Mouse (Mus musculus) kidney, embryonic 16.5 days (tissue): ENCODE data around the gene Sfswap. TPM values are rescaled to one million over a fixed set of nuclear protein-coding genes. Genes with fewer than 3 reads are reported as not detected.

ENCODE experiments used
- ATAC-seq: fragments of 200-750 bp; cut with Nextera tagmentation; 2 replicates; pipeline ENCODE4 v1.8.0; 2017; ENCODE audit warnings: moderate TSS enrichment; ENCODE audit not compliant: low FRiP score, low TSS enrichment
- H3K27ac ChIP-seq: fragments of 300-500 bp; sonication (generic); 2 replicates; pipeline ENCODE4 v1.5.1; 2014; ENCODE audit warnings: low read length
- H3K27me3 ChIP-seq: fragments of 300-500 bp; sonication (generic); 2 replicates; pipeline ENCODE4 v1.6.1; 2014; ENCODE audit warnings: low read length, control low read depth, mixed read lengths; ENCODE audit not compliant: insufficient read depth
- H3K36me3 ChIP-seq: fragments of 300-500 bp; sonication (generic); 2 replicates; pipeline ENCODE4 v1.6.1; 2014; ENCODE audit warnings: low read length, control low read depth, mixed read lengths; ENCODE audit not compliant: insufficient read depth
- H3K4me1 ChIP-seq: fragments of 300-500 bp; sonication (generic); 2 replicates; pipeline ENCODE4 v1.6.1; 2014; ENCODE audit warnings: low read length, control low read depth, mixed read lengths; ENCODE audit not compliant: insufficient read depth
- H3K4me2 ChIP-seq: fragments of 300-500 bp; sonication (generic); replicated peaks from 2 replicates; pipeline ENCODE4 v1.6.1; 2014; ENCODE audit warnings: low read depth, low read length
- H3K4me3 ChIP-seq: fragments of 300-500 bp; sonication (generic); 2 replicates; pipeline ENCODE4 v1.5.1; 2014; ENCODE audit warnings: mild to moderate bottlenecking, low read length
- H3K9ac ChIP-seq: fragments of 300-500 bp; sonication (generic); replicated peaks from 2 replicates; pipeline ENCODE4 v1.6.1; 2014; ENCODE audit warnings: low read length
- H3K9me3 ChIP-seq: fragments of 300-500 bp; sonication (generic); 2 replicates; pipeline ENCODE4 v1.6.1; 2016; ENCODE audit warnings: low read length, control low read depth
- WGBS: fragments of 180-500 bp; shearing (Covaris S2); extraction: QIAGEN DNeasy Blood & Tissue Kit; methylation state at CpG from one replicate; pipeline ENCODE4 v1.1.7; 2014; 5-methylcytosine and 5-hydroxymethylcytosine counted together
- polyA plus RNA-seq: library from polyadenylated mRNA; unstranded; fragments of >200 nt; fragmentation: Nextera tagmentation; extraction: Ambion mirVana; gene quantifications from 2 replicates; pipeline ENCODE4 v1.2.1, GENCODE M21; 2015

Gene Sfswap
- polyA plus RNA-seq, 1 experiment from 2014 or later = 39.1 TPM

- 69% methylated on average over 9 of the region's 9 CpGs for WGBS
- no peak overlapping the region for H3K4me2 ChIP-seq
- H3K4me1 ChIP-seq = no peaks in the 10 kb centered on the region
- H3K27ac ChIP-seq = no peak overlapping the region
- H3K9me3 ChIP-seq = no peaks in the 10 kb centered on the region
- H3K36me3 ChIP-seq = peaks cover 77% of the 10 kb centered on the region
- no peak overlapping the region for H3K9ac ChIP-seq
- no peak overlapping the region for H3K4me3 ChIP-seq
- no peaks in the 10 kb centered on the region for H3K27me3 ChIP-seq
- no peak for ATAC-seq
These were observed 44.8 kb downstream of the Sfswap start for GRCm38 (mm10) chr5:129545787-129546186.

- H3K4me3 ChIP-seq = no peak overlapping the region
- no peak overlapping the region for H3K4me2 ChIP-seq
- no peaks in the 10 kb centered on the region for H3K27me3 ChIP-seq
- 93% methylated on average over 12 of the region's 12 CpGs for WGBS
- no peaks in the 10 kb centered on the region for H3K9me3 ChIP-seq
- H3K27ac ChIP-seq = no peak overlapping the region
- H3K9ac ChIP-seq = no peak overlapping the region
- no peak for ATAC-seq
- no peaks in the 10 kb centered on the region for H3K4me1 ChIP-seq
- peaks cover 76% of the 10 kb centered on the region for H3K36me3 ChIP-seq
These were observed 48.7 kb downstream of the Sfswap start for GRCm38 (mm10) chr5:129549716-129550115.

GRCm38 (mm10) chr5:129550790-129551189 lies 49.8 kb downstream of the Sfswap start:
- ATAC-seq = no peak
- Histone ChIP-seq H3K9me3 (no peaks in the 10 kb centered on the region), H3K9ac (no peak overlapping the region), H3K4me1 (no peaks in the 10 kb centered on the region), H3K36me3 (peaks cover 85% of the 10 kb centered on the region), H3K27ac (no peak overlapping the region), H3K27me3 (no peaks in the 10 kb centered on the region), H3K4me2 (no peak overlapping the region), H3K4me3 (no peak overlapping the region)
- 95% methylated on average over 6 of the region's 6 CpGs for WGBS

- WGBS = 95% methylated on average over 2 of the region's 2 CpGs
- H3K4me2 ChIP-seq = no peak overlapping the region
- H3K9ac ChIP-seq = no peak overlapping the region
- H3K27ac ChIP-seq = no peak overlapping the region
- peaks cover 87% of the 10 kb centered on the region for H3K36me3 ChIP-seq
- no peak overlapping the region for H3K4me3 ChIP-seq
- no peak for ATAC-seq
- H3K27me3 ChIP-seq = no peaks in the 10 kb centered on the region
- H3K4me1 ChIP-seq = no peaks in the 10 kb centered on the region
- no peaks in the 10 kb centered on the region for H3K9me3 ChIP-seq
These were observed 51.0 kb downstream of the Sfswap start for GRCm38 (mm10) chr5:129551991-129552390.

- Histone ChIP-seq H3K4me3 (no peak overlapping the region), H3K9me3 (no peaks in the 10 kb centered on the region), H3K9ac (no peak overlapping the region), H3K4me1 (no peaks in the 10 kb centered on the region), H3K4me2 (no peak overlapping the region), H3K27me3 (no peaks in the 10 kb centered on the region), H3K36me3 (peaks cover 90% of the 10 kb centered on the region), H3K27ac (no peak overlapping the region)
- WGBS = 84% methylated on average over 6 of the region's 6 CpGs
- no peak for ATAC-seq
These were observed 52.6 kb downstream of the Sfswap start for GRCm38 (mm10) chr5:129553642-129554041.

GRCm38 (mm10) chr5:129558591-129558990 lies 57.6 kb downstream of the Sfswap start:
- Histone ChIP-seq H3K9ac (no peak overlapping the region), H3K4me3 (no peak overlapping the region), H3K4me1 (no peaks in the 10 kb centered on the region), H3K27me3 (no peaks in the 10 kb centered on the region), H3K4me2 (no peak overlapping the region), H3K36me3 (peaks cover 80% of the 10 kb centered on the region), H3K27ac (no peak overlapping the region), H3K9me3 (no peaks in the 10 kb centered on the region)
- 78% methylated on average over 5 of the region's 5 CpGs for WGBS
- ATAC-seq = no peak

GRCm38 (mm10) chr5:129559283-129559682 lies 58.3 kb downstream of the Sfswap start:
- no peak for ATAC-seq
- Histone ChIP-seq H3K27me3 (no peaks in the 10 kb centered on the region), H3K4me3 (no peak overlapping the region), H3K4me2 (no peak overlapping the region), H3K9me3 (no peaks in the 10 kb centered on the region), H3K9ac (no peak overlapping the region), H3K27ac (no peak overlapping the region), H3K36me3 (peaks cover 82% of the 10 kb centered on the region), H3K4me1 (no peaks in the 10 kb centered on the region)
- 84% methylated on average over 11 of the region's 11 CpGs for WGBS

- Histone ChIP-seq H3K9me3 (no peaks in the 10 kb centered on the region), H3K36me3 (peaks cover 71% of the 10 kb centered on the region), H3K27me3 (no peaks in the 10 kb centered on the region), H3K9ac (no peak overlapping the region), H3K4me1 (no peaks in the 10 kb centered on the region), H3K4me3 (no peak overlapping the region), H3K4me2 (no peak overlapping the region), H3K27ac (no peak overlapping the region)
- WGBS = 94% methylated on average over 8 of the region's 8 CpGs
- no peak for ATAC-seq
These were observed 61.3 kb downstream of the Sfswap start for GRCm38 (mm10) chr5:129562342-129562741.

GRCm38 (mm10) chr5:129568596-129568995 lies 67.6 kb downstream of the Sfswap start:
- H3K27me3 ChIP-seq = no peaks in the 10 kb centered on the region
- peaks cover 73% of the 10 kb centered on the region for H3K36me3 ChIP-seq
- ATAC-seq = no peak
- H3K27ac ChIP-seq = no peak overlapping the region
- no peak overlapping the region for H3K4me3 ChIP-seq
- 93% methylated on average over 4 of the region's 4 CpGs for WGBS
- H3K4me2 ChIP-seq = no peak overlapping the region
- no peaks in the 10 kb centered on the region for H3K4me1 ChIP-seq
- H3K9me3 ChIP-seq = no peaks in the 10 kb centered on the region
- H3K9ac ChIP-seq = no peak overlapping the region

- no peak for ATAC-seq
- H3K27ac ChIP-seq = no peak overlapping the region
- no peaks in the 10 kb centered on the region for H3K4me1 ChIP-seq
- H3K4me2 ChIP-seq = no peak overlapping the region
- no peak overlapping the region for H3K9ac ChIP-seq
- H3K9me3 ChIP-seq = no peaks in the 10 kb centered on the region
- WGBS = 27% methylated on average over 12 of the region's 12 CpGs
- H3K36me3 ChIP-seq = 0 out of 2 replicates have a peak, but pooled peaks cover under 1% of the 10 kb centered on the region
- H3K27me3 ChIP-seq = peaks cover 20% of the 10 kb centered on the region
- no peak overlapping the region for H3K4me3 ChIP-seq
These were observed 77.2 kb downstream of the Sfswap start for GRCm38 (mm10) chr5:129578201-129578600.
